In genomic region chr6:117249230-117249921, GRCm38 (mm10) we compare ENCODE assay signal across 9 mouse cellular contexts.
DNase-seq lines count a peak whose midpoint lies in the region; ATAC-seq and TF ChIP-seq lines count a peak whose summit lies in the region.
"Had no signal": no experiment of that assay in that cellular context is flagged by ENCODE, and none has a peak within 500 bp of the region (broad histone marks: within the 10 kb centered on the region; RNA-seq: fewer than 3 reads in every experiment).

No protein-coding gene starts in this region.

- TF ChIP-seq EP300 in heart, postnatal 0 days (IDR thresholded peaks at IDR 0.05; ENCODE audit: low read depth) = no peak

- H3K36me3 ChIP-seq in hindbrain, embryonic 11.5 days (ENCODE audit: control insufficient read depth, insufficient read depth, low read length) = no peaks in the 10 kb centered on the region
- no peaks in the 10 kb centered on the region for H3K36me3 ChIP-seq in hindbrain, embryonic 12.5 days
- H3K36me3 ChIP-seq in heart, postnatal 0 days (replicated peaks; ENCODE audit: control insufficient read depth, insufficient read depth, low read length) = no peaks in the 10 kb centered on the region

- H3K27ac ChIP-seq in hindbrain, embryonic 11.5 days (ENCODE audit: low read depth, low read length) = no peak overlapping the region
- no peak overlapping the region for H3K27ac ChIP-seq in hindbrain, embryonic 12.5 days
- H3K27ac ChIP-seq in heart, postnatal 0 days (ENCODE audit: low read depth) = no peak overlapping the region

- no peak overlapping the region for H3K4me2 ChIP-seq in hindbrain, embryonic 11.5 days (replicated peaks; ENCODE audit: low read depth, low read length)
- no peak overlapping the region for H3K4me2 ChIP-seq in hindbrain, embryonic 12.5 days (replicated peaks)
- H3K4me2 ChIP-seq in heart, postnatal 0 days (ENCODE audit: low read depth, low read length) = no peak overlapping the region

- no peaks in the 10 kb centered on the region for H3K4me1 ChIP-seq in hindbrain, embryonic 11.5 days (replicated peaks; ENCODE audit: control insufficient read depth, insufficient read depth, low read length)
- H3K4me1 ChIP-seq in hindbrain, embryonic 12.5 days = peaks cover 13% of the 10 kb centered on the region; the same call in 1 of the 2 replicates
- H3K4me1 ChIP-seq in heart, postnatal 0 days (ENCODE audit: control insufficient read depth, insufficient read depth) = peaks cover 33% of the 10 kb centered on the region
- H3K4me1 ChIP-seq: megakaryocyte, embryonic 14.5 days had no signal

- peak; percentile 43 for DNase-seq in hindbrain, embryonic 11.5 days (ENCODE audit: low spot score)
- peak; percentile 39 for DNase-seq in 3T3-L1 (ENCODE audit: low read depth, low spot score)
- DNase-seq in ZHBTc4 (ENCODE audit: low read depth, low spot score) = peak; percentile 53
- DNase-seq in heart, postnatal 0 days (ENCODE audit: low spot score) = no peak
- peak; percentile 44 for DNase-seq in mesoderm, embryonic 11.5 days (ENCODE audit: low read depth, low spot score)
- no peak for DNase-seq in frontal cortex, postnatal 36 days (ENCODE audit: low spot score in 2 of 2)
- DNase-seq in Muller cell, postnatal 12 days (ENCODE audit: inconsistent ontology term) = no peak

- TF ChIP-seq CTCF in heart, postnatal 0 days (IDR thresholded peaks at IDR 0.05; ENCODE audit: low read depth) = peak; percentile 56

- H3K9me3 ChIP-seq in hindbrain, embryonic 11.5 days (ENCODE audit: control insufficient read depth, low read length) = no peaks in the 10 kb centered on the region
- H3K9me3 ChIP-seq in hindbrain, embryonic 12.5 days (replicated peaks) = no peaks in the 10 kb centered on the region
- no peaks in the 10 kb centered on the region for H3K9me3 ChIP-seq in heart, postnatal 0 days (replicated peaks; ENCODE audit: control insufficient read depth, low read length)
- H3K9me3 ChIP-seq: megakaryocyte, embryonic 14.5 days had no signal

- WGBS in hindbrain, embryonic 11.5 days = 74% methylated on average over 18 of the region's 18 CpGs
- WGBS in hindbrain, embryonic 12.5 days = 81% methylated on average over 18 of the region's 18 CpGs
- 82% methylated on average over 18 of the region's 18 CpGs for WGBS in heart, postnatal 0 days

- ATAC-seq in hindbrain, embryonic 11.5 days (ENCODE audit: low FRiP score) = no peak
- ATAC-seq in hindbrain, embryonic 12.5 days (ENCODE audit: low FRiP score) = no peak
- ATAC-seq in heart, postnatal 0 days (ENCODE audit: insufficient read depth, low read depth) = peak; percentile 24; the same call in 1 of the 2 replicates

- no peaks in the 10 kb centered on the region for H3K27me3 ChIP-seq in hindbrain, embryonic 11.5 days (ENCODE audit: control insufficient read depth, insufficient read depth, low read length)
- no peaks in the 10 kb centered on the region for H3K27me3 ChIP-seq in hindbrain, embryonic 12.5 days
- no peaks in the 10 kb centered on the region for H3K27me3 ChIP-seq in heart, postnatal 0 days (ENCODE audit: control insufficient read depth, insufficient read depth, low read length)

- no peak overlapping the region for H3K9ac ChIP-seq in hindbrain, embryonic 11.5 days (ENCODE audit: low read depth, low read length)
- H3K9ac ChIP-seq in hindbrain, embryonic 12.5 days = no peak overlapping the region
- no peak overlapping the region for H3K9ac ChIP-seq in heart, postnatal 0 days (replicated peaks; ENCODE audit: low read depth, low read length)

- no peak overlapping the region for H3K4me3 ChIP-seq in hindbrain, embryonic 11.5 days (ENCODE audit: low read depth, low read length)
- H3K4me3 ChIP-seq in hindbrain, embryonic 12.5 days = no peak overlapping the region
- no peak overlapping the region for H3K4me3 ChIP-seq in heart, postnatal 0 days (ENCODE audit: low read depth, low read length)
- H3K4me3 ChIP-seq: megakaryocyte, embryonic 14.5 days had no signal

Comparison
In these comparisons a context has a peak if more than half of its experiments do, and no peak if none do; other contexts are left out.
1. DNase-seq: peak in hindbrain, embryonic 11.5 days (single experiment), 3T3-L1 (single experiment), ZHBTc4 (single experiment) and mesoderm, embryonic 11.5 days (single experiment); none in heart, postnatal 0 days (single experiment), frontal cortex, postnatal 36 days (0 of 2) and Muller cell, postnatal 12 days (single experiment).